Mouse (Mus musculus) liver, embryonic 12.5 days (tissue): Measurements from ENCODE around the gene 1700024P04Rik. TPM values are rescaled to one million over a fixed set of nuclear protein-coding genes. Genes with fewer than 3 reads are reported as not detected.

Source experiments
- ATAC-seq: fragments of 200-750 bp; cut with Nextera tagmentation; 2 replicates; pipeline ENCODE4 v1.8.0; 2017; ENCODE audit warnings: moderate number of reproducible peaks, mild to moderate bottlenecking, moderate library complexity
- H3K27ac ChIP-seq: fragments of 300-500 bp; sonication (generic); 2 replicates; pipeline ENCODE4 v1.5.1; 2016; ENCODE audit warnings: mild to moderate bottlenecking
- H3K27me3 ChIP-seq: fragments of 300-500 bp; sonication (generic); replicated peaks from 2 replicates; pipeline ENCODE4 v1.6.1; 2016; ENCODE audit warnings: mild to moderate bottlenecking, moderate library complexity
- H3K36me3 ChIP-seq: fragments of 300-500 bp; sonication (generic); 2 replicates; pipeline ENCODE4 v1.6.1; 2016; ENCODE audit warnings: mild to moderate bottlenecking, moderate library complexity
- H3K4me1 ChIP-seq: fragments of 300-500 bp; sonication (generic); 2 replicates; pipeline ENCODE4 v1.6.1; 2016
- H3K4me2 ChIP-seq: fragments of 300-500 bp; sonication (generic); 2 replicates; pipeline ENCODE4 v1.6.1; 2016; ENCODE audit warnings: mild to moderate bottlenecking, moderate library complexity
- H3K4me3 ChIP-seq: fragments of 300-500 bp; sonication (generic); 2 replicates; pipeline ENCODE4 v1.5.1; 2016; ENCODE audit warnings: mild to moderate bottlenecking, moderate library complexity
- H3K9ac ChIP-seq: fragments of 300-500 bp; sonication (generic); 2 replicates; pipeline ENCODE4 v1.6.1; 2016; ENCODE audit warnings: mild to moderate bottlenecking, moderate library complexity
- H3K9me3 ChIP-seq: fragments of 300-500 bp; sonication (generic); replicated peaks from 2 replicates; pipeline ENCODE4 v1.6.1; 2016; ENCODE audit warnings: mild to moderate bottlenecking, moderate library complexity
- WGBS: fragments of 180-500 bp; shearing (Covaris S2); methylation state at CpG from one replicate; pipeline ENCODE4 v1.1.7; 2016; ENCODE audit not compliant: insufficient replicate concordance; 5-methylcytosine and 5-hydroxymethylcytosine counted together
- polyA plus RNA-seq: library from polyadenylated mRNA; unstranded; fragments of >200 nt; fragmentation: Nextera tagmentation; extraction: Ambion mirVana; gene quantifications from 2 replicates; pipeline ENCODE4 v1.2.1, GENCODE M21; 2016

Gene 1700024P04Rik
- polyA plus RNA-seq, 1 experiment from 2014 or later: not detected

DNA sequence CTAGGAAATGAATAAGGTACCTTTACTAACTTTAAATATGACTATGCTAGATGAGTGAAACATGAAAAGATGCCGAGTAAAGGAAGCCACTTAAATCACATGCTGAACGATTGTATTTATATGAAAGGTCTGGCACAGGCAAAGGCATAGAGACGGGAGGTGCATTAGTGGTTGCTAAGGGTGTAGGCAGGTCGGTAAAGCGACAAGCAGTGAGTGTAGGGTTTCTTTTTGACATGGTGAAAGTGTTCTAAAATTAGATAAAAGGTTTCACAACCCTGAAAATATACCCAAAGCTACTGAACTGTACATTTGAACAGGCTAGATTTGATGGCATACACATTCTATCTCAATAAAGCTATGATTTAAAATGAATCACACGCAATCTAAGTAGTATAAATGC lies 47.3 kb downstream of the 1700024P04Rik start:
- no peaks in the 10 kb centered on the region for H3K9me3 ChIP-seq
- no peaks in the 10 kb centered on the region for H3K36me3 ChIP-seq
- no peak overlapping the region for H3K4me3 ChIP-seq
- H3K9ac ChIP-seq: no peak overlapping the region
- H3K4me2 ChIP-seq: no peak overlapping the region
- WGBS: 66% methylated on average over 6 of the region's 6 CpGs
- H3K27ac ChIP-seq: no peak overlapping the region
- ATAC-seq: no peak
- H3K4me1 ChIP-seq: peaks cover 7% of the 10 kb centered on the region
- no peaks in the 10 kb centered on the region for H3K27me3 ChIP-seq

Other genes with a start within 250 kb of the 1700024P04Rik start
- 27.4 and 29.4 TPM in 2 replicates for gene Fcho2, start 169.1 kb downstream of the 1700024P04Rik start, polyA plus RNA-seq
- gene Tnpo1, start 58.2 kb downstream of the 1700024P04Rik start, polyA plus RNA-seq: 34.8 and 36.8 TPM in 2 replicates
- gene Zfp366, start 200.3 kb upstream of the 1700024P04Rik start, polyA plus RNA-seq: 0.10 and 0.17 TPM in 2 replicates